Mouse (Mus musculus): ENCODE data around the gene Fam118b. TPM values are rescaled to one million over a fixed set of nuclear protein-coding genes. Genes with fewer than 3 reads are reported as not detected.

The Fam118b gene
- polyA plus RNA-seq, 1 experiment from 2014 or later: 38.1 TPM

GRCm38 (mm10) chr9:35263431-35263830 lies 4.2 kb downstream of the Fam118b start:
- no peaks in the 10 kb centered on the region for H3K27me3 ChIP-seq
- no peaks in the 10 kb centered on the region for H3K9me3 ChIP-seq (replicated peaks)
- H3K4me2 ChIP-seq (replicated peaks): no peak overlapping the region
- ATAC-seq (ENCODE audit: insufficient number of reproducible peaks, low FRiP score, low TSS enrichment, low read depth): no peak
- H3K4me1 ChIP-seq: peaks cover 12% of the 10 kb centered on the region
- no peak overlapping the region for H3K27ac ChIP-seq (replicated peaks)
- H3K9ac ChIP-seq: no peak overlapping the region
- 90% methylated on average over 2 of the region's 2 CpGs for WGBS
- H3K36me3 ChIP-seq: no peaks in the 10 kb centered on the region
- H3K4me3 ChIP-seq (replicated peaks): no peak overlapping the region

GRCm38 (mm10) chr9:35262418-35262817 lies 5.2 kb downstream of the Fam118b start:
- no peak overlapping the region for H3K4me3 ChIP-seq (replicated peaks)
- no peak overlapping the region for H3K27ac ChIP-seq (replicated peaks)
- peaks cover 8% of the 10 kb centered on the region; the same call in 1 of the 2 replicates for H3K4me1 ChIP-seq
- H3K9me3 ChIP-seq (replicated peaks): no peaks in the 10 kb centered on the region
- H3K27me3 ChIP-seq: no peaks in the 10 kb centered on the region
- H3K36me3 ChIP-seq: no peaks in the 10 kb centered on the region
- H3K9ac ChIP-seq: no peak overlapping the region
- 69% methylated on average over 4 of the region's 4 CpGs for WGBS
- no peak for ATAC-seq (ENCODE audit: insufficient number of reproducible peaks, low FRiP score, low TSS enrichment, low read depth)
- H3K4me2 ChIP-seq (replicated peaks): no peak overlapping the region

GRCm38 (mm10) chr9:35257365-35257764 lies 10.2 kb downstream of the Fam118b start:
- WGBS: 89% methylated on average over 7 of the region's 7 CpGs
- Histone ChIP-seq H3K9ac (no peak overlapping the region), H3K36me3 (no peaks in the 10 kb centered on the region), H3K4me3 (replicated peaks) (no peak overlapping the region), H3K27me3 (no peaks in the 10 kb centered on the region), H3K27ac (replicated peaks) (no peak overlapping the region), H3K4me1 (no peaks in the 10 kb centered on the region), H3K4me2 (replicated peaks) (no peak overlapping the region), H3K9me3 (replicated peaks) (no peaks in the 10 kb centered on the region)
- ATAC-seq (ENCODE audit: insufficient number of reproducible peaks, low FRiP score, low TSS enrichment, low read depth): no peak

GRCm38 (mm10) chr9:35249476-35249875 lies 18.1 kb downstream of the Fam118b start:
- H3K9me3 ChIP-seq (replicated peaks): no peaks in the 10 kb centered on the region
- peaks cover 11% of the 10 kb centered on the region for H3K4me1 ChIP-seq
- no peaks in the 10 kb centered on the region for H3K27me3 ChIP-seq
- H3K4me3 ChIP-seq (replicated peaks): no peak overlapping the region
- H3K4me2 ChIP-seq (replicated peaks): no peak overlapping the region
- H3K27ac ChIP-seq (replicated peaks): no peak overlapping the region; the same call in 1 of the 2 replicates
- H3K36me3 ChIP-seq: no peaks in the 10 kb centered on the region
- H3K9ac ChIP-seq: no peak overlapping the region
- 0 out of 2 replicates have a peak, but pooled peaks have one; percentile 51 for ATAC-seq (ENCODE audit: insufficient number of reproducible peaks, low FRiP score, low TSS enrichment, low read depth)

GRCm38 (mm10) chr9:35247405-35247804 lies 20.2 kb downstream of the Fam118b start:
- H3K27ac ChIP-seq (replicated peaks): no peak overlapping the region
- no peaks in the 10 kb centered on the region for H3K9me3 ChIP-seq (replicated peaks)
- H3K4me2 ChIP-seq (replicated peaks): no peak overlapping the region
- no peaks in the 10 kb centered on the region for H3K27me3 ChIP-seq
- WGBS: 62% methylated on average over 2 of the region's 2 CpGs
- H3K9ac ChIP-seq: no peak overlapping the region
- no peak overlapping the region for H3K4me3 ChIP-seq (replicated peaks)
- no peaks in the 10 kb centered on the region for H3K36me3 ChIP-seq
- H3K4me1 ChIP-seq: peaks cover 11% of the 10 kb centered on the region
- no peak for ATAC-seq (ENCODE audit: insufficient number of reproducible peaks, low FRiP score, low TSS enrichment, low read depth)

GRCm38 (mm10) chr9:35239734-35240133 lies 27.9 kb downstream of the Fam118b start:
- Histone ChIP-seq H3K4me1 (no peaks in the 10 kb centered on the region; the same call in 1 of the 2 replicates), H3K36me3 (0 out of 2 replicates have a peak, but pooled peaks cover 4% of the 10 kb centered on the region), H3K4me2 (replicated peaks) (no peak overlapping the region), H3K9me3 (replicated peaks) (no peaks in the 10 kb centered on the region), H3K27ac (replicated peaks) (no peak overlapping the region), H3K9ac (no peak overlapping the region), H3K4me3 (replicated peaks) (no peak overlapping the region), H3K27me3 (no peaks in the 10 kb centered on the region)
- no peak for ATAC-seq (ENCODE audit: insufficient number of reproducible peaks, low FRiP score, low TSS enrichment, low read depth)
- WGBS: 81% methylated on average over 1 of the region's 1 CpGs

- H3K9me3 ChIP-seq (replicated peaks): no peaks in the 10 kb centered on the region
- H3K4me2 ChIP-seq (replicated peaks): no peak overlapping the region
- 0 out of 2 replicates have a peak, but pooled peaks cover 8% of the 10 kb centered on the region for H3K36me3 ChIP-seq
- no peak overlapping the region for H3K4me3 ChIP-seq (replicated peaks)
- no peaks in the 10 kb centered on the region for H3K27me3 ChIP-seq
- no peaks in the 10 kb centered on the region; the same call in 1 of the 2 replicates for H3K4me1 ChIP-seq
- 64% methylated on average over 6 of the region's 6 CpGs for WGBS
- no peak for ATAC-seq (ENCODE audit: insufficient number of reproducible peaks, low FRiP score, low TSS enrichment, low read depth)
- no peak overlapping the region for H3K27ac ChIP-seq (replicated peaks)
- H3K9ac ChIP-seq: no peak overlapping the region
These were observed 28.6 kb downstream of the Fam118b start for GRCm38 (mm10) chr9:35238915-35239571.

- 94% methylated on average over 1 of the region's 1 CpGs for WGBS
- Histone ChIP-seq H3K9ac (no peak overlapping the region), H3K36me3 (peaks cover 13% of the 10 kb centered on the region; the same call in 1 of the 2 replicates), H3K4me1 (no peaks in the 10 kb centered on the region; the same call in 1 of the 2 replicates), H3K27me3 (no peaks in the 10 kb centered on the region), H3K9me3 (replicated peaks) (no peaks in the 10 kb centered on the region), H3K27ac (replicated peaks) (no peak overlapping the region), H3K4me2 (replicated peaks) (no peak overlapping the region), H3K4me3 (replicated peaks) (no peak overlapping the region)
- ATAC-seq (ENCODE audit: insufficient number of reproducible peaks, low FRiP score, low TSS enrichment, low read depth): no peak
These were observed 29.2 kb downstream of the Fam118b start for GRCm38 (mm10) chr9:35238371-35238770.

GRCm38 (mm10) chr9:35235996-35236395 lies 31.6 kb downstream of the Fam118b start:
- no peaks in the 10 kb centered on the region for H3K27me3 ChIP-seq
- no peaks in the 10 kb centered on the region for H3K9me3 ChIP-seq (replicated peaks)
- no peak overlapping the region for H3K9ac ChIP-seq
- no peak overlapping the region for H3K4me3 ChIP-seq (replicated peaks)
- 54% methylated on average over 3 of the region's 3 CpGs for WGBS
- no peak for ATAC-seq (ENCODE audit: insufficient number of reproducible peaks, low FRiP score, low TSS enrichment, low read depth)
- H3K36me3 ChIP-seq: peaks cover 24% of the 10 kb centered on the region
- H3K4me1 ChIP-seq: no peaks in the 10 kb centered on the region; the same call in 1 of the 2 replicates
- H3K4me2 ChIP-seq (replicated peaks): no peak overlapping the region
- no peak overlapping the region for H3K27ac ChIP-seq (replicated peaks)

- Histone ChIP-seq H3K27ac (replicated peaks) (no peak overlapping the region), H3K4me2 (replicated peaks) (no peak overlapping the region), H3K27me3 (no peaks in the 10 kb centered on the region), H3K36me3 (peaks cover 32% of the 10 kb centered on the region), H3K9me3 (replicated peaks) (no peaks in the 10 kb centered on the region), H3K4me1 (no peaks in the 10 kb centered on the region), H3K9ac (no peak overlapping the region), H3K4me3 (replicated peaks) (no peak overlapping the region)
- 87% methylated on average over 3 of the region's 3 CpGs for WGBS
- no peak for ATAC-seq (ENCODE audit: insufficient number of reproducible peaks, low FRiP score, low TSS enrichment, low read depth)
These were observed 38.9 kb downstream of the Fam118b start for GRCm38 (mm10) chr9:35228671-35229070.

GRCm38 (mm10) chr9:35223466-35223865 lies 44.1 kb downstream of the Fam118b start:
- H3K4me1 ChIP-seq: no peaks in the 10 kb centered on the region
- no peak overlapping the region for H3K4me3 ChIP-seq (replicated peaks)
- H3K9ac ChIP-seq: no peak overlapping the region
- no peaks in the 10 kb centered on the region for H3K9me3 ChIP-seq (replicated peaks)
- H3K4me2 ChIP-seq (replicated peaks): no peak overlapping the region
- ATAC-seq (ENCODE audit: insufficient number of reproducible peaks, low FRiP score, low TSS enrichment, low read depth): no peak
- H3K27me3 ChIP-seq: no peaks in the 10 kb centered on the region
- no peak overlapping the region for H3K27ac ChIP-seq (replicated peaks)
- H3K36me3 ChIP-seq: peaks cover 53% of the 10 kb centered on the region
- 97% methylated on average over 3 of the region's 3 CpGs for WGBS

- no peak overlapping the region for H3K4me3 ChIP-seq (replicated peaks)
- H3K9ac ChIP-seq: no peak overlapping the region
- H3K27ac ChIP-seq (replicated peaks): no peak overlapping the region
- no peaks in the 10 kb centered on the region for H3K4me1 ChIP-seq
- H3K36me3 ChIP-seq: peaks cover 78% of the 10 kb centered on the region
- H3K4me2 ChIP-seq (replicated peaks): no peak overlapping the region
- 71% methylated on average over 1 of the region's 1 CpGs for WGBS
- ATAC-seq (ENCODE audit: insufficient number of reproducible peaks, low FRiP score, low TSS enrichment, low read depth): no peak
- H3K9me3 ChIP-seq (replicated peaks): no peaks in the 10 kb centered on the region
- H3K27me3 ChIP-seq: no peaks in the 10 kb centered on the region
These were observed 49.6 kb downstream of the Fam118b start for GRCm38 (mm10) chr9:35217963-35218362.
